Mouse (Mus musculus) embryo, embryonic 9.5 days (tissue): ENCODE results near the gene Sfxn4.
A peak's percentile ranks its signal among the peaks of the same experiment; 100 is the strongest.

Experiments
- DNase-seq: peaks from one replicate; pipeline ENCODE4 v3.0.0-alpha.2; 2017; ENCODE audit errors: extremely low spot score

The Sfxn4 gene

DNA sequence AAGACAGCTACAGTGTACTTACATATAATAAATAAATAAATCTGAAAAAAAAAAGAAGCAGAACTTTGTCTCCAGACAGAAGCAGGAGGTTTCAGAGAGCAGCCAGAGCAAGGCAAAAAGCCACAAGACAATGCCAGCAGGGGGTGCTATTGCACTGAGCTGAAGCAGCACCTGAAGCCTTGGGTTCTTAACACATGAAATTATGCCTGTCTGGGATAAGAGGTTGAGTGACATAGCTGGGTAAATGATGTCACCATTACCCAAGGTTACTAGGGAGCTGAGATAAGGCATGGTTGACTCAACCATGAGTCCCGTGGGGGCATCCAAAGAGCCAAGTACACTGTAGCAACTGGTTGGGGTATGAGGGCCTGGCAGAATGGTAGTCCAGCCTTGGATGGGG, 23.5 kb downstream of the Sfxn4 start:
- DNase-seq = peak; percentile 62

DNA sequence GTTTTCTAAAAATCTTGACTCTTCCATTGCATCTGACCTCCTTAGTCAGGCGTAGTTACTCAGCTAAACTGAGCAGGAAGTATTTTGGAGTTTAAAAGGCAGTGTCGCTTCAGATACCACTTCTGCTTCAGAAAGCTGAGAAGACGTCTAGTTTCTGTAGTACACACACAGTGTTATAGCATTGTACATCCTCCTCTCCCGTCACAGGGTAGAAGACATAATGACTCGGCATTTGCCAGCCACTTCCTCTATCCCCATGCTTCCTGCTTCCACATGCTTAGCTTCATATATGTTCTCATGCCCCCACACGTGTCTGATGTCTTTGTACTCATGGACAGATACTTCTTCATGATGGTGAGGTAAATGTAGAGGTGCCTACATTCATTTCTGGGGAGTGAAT, 42.6 kb downstream of the Sfxn4 start:
- no peak for DNase-seq

DNA sequence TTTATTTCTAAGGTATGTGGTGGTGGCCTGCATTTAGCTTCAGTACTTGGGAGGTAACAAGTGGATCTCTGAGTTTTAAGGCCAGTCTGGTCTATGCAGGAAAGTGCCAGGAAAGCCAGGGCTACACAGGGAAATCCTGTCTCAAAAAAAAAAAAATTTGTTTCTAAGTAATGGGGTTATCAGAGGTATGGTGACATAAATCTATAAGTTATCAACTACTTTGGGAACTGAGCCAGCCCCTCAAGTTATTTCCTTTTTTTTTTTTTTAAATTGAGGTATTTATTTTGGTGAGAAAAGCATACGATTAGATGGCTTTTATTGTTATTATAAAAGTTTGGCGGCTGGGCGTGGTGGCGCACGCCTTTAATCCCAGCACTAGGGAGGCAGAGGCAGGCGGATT, 48.1 kb downstream of the Sfxn4 start:
- DNase-seq = no peak

DNA sequence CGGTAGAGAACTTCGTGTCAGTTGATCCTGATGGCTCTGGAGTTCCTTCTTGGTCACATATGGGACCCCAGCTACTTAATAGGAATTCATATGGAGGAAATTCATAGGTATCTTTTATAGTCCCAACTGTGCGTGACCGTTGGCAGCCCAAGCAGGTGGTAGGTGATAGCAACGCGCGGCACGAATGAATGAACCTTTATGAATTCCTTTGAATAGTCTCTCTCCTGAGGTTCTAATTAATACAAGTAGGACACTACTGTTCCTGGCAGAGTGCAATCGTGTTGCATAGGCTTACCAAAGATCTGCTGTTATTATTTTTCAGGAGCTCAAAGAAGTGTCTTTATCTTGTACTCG, 49.3 kb downstream of the Sfxn4 start:
- no peak for DNase-seq

DNA sequence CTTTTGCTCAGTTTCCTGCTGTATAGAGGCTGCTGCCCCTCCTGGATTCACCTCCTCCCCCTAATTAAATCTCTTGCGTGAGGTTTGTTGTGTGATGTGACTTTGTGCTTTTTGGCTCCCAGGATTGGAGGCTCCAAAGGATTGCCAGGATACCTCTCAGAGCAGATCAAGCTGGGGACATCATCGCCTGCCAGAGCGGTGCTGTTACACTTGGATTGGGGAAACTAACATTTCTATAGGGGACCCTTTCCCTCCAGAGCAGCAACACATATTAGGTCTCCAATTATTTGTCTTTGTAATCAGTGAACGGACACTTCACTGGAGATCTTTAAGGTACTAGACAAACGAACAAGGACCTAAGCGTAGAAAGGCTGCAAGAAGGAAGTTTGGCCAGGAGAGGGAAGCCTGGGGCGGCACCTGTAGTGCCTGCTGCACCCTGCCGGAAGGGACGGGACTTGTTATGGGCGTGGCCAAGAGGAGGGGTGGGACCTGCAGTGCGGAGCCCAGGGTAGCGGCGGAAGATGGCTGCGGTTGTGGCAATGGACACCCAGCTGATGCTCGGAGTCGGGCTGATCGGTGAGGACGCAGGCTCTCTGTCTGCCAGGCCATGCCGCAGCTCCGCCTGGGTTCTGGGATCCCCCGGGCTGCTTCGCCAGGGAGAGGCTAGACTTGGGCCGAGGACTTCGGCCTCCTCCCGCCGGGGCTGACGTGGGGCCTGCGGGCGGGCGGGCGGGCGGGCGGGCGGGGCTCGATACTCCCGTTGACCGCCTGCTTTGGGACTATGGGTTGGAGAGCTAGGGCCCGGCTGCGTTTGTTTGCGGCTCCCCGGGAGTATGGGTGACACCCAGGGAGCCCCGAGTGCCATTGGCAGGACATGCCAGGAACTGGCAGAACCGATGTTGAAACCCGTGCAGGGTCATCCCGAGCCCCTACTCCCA, 49.9 kb downstream of the Sfxn4 start, which contains the start of gene Fam45a:
Fam45a (plus strand) TSS at position 488 of the 938 bp plus-strand sequence.
- peak; percentile 92 for DNase-seq

DNA sequence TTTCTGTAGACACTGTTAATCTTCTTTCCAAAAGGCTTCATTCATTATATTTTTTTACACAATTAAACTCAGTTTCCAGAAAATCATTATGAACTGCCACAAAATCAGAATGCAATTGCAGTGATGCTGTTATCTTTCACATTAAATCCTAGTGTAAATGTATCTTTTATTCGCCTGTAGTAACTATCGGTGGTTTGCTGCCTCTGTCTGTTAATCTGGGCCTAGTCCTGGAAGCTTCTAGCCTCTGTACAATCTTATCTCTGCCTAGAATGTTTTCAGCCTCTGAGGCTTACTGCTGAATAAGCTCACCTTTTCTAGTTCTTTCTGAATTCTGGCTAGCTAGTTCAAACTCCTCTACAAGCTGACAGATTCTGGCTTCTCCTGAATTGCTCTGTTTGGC, 51.4 kb downstream of the Sfxn4 start:
- DNase-seq = no peak

DNA sequence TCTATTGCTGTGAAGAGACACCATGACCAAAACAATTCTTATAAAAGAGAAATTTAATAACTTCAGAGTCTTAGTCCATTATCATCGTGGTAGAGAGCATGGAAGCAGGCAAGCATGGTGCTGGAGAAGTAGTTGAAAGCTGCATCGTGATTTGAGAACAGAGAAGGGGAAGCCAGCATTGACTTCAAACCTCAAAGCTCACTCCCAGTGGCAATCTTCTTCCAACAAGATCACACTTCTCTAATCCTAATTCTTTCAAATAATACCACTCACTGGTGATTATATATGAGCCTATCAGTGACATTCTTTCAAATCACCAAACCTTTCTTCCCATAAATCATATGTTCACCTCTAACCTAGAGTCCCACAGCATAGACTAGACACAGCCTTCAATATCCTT, 56.4 kb downstream of the Sfxn4 start:
- no peak for DNase-seq

DNA sequence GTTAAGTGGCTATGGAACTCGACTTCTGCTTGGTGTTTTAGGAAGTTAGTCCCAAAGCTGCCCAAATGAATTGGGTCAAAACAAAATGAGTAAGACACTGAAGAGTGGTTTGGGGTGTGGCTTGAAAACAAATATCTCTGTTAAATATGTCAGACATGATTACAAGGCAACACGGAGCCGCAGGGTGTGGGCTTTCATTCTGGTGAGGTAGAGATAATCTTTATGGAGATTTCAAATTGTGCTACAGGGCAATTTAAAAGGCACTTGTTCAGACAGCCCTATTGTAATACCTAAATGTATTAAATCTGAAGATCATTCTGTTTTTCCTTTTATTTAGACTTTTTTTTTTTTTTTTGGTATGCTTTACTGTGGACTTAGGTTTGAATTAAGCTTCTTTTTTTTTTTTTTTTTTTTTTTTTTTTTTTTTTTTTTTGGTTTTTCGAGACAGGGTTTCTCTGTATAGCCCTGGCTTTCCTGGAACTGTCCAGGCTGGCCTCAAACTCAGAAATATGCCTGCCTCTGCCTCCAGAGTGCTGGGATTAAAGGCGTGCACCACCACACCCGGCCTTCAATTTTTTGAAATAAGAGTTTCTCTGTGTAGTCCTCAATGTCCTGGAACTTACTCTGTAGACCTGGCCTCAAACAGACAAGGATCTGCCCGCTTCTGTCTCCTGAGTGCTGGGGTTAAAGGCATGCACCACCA, 61.3 kb downstream of the Sfxn4 start:
- DNase-seq = no peak

DNA sequence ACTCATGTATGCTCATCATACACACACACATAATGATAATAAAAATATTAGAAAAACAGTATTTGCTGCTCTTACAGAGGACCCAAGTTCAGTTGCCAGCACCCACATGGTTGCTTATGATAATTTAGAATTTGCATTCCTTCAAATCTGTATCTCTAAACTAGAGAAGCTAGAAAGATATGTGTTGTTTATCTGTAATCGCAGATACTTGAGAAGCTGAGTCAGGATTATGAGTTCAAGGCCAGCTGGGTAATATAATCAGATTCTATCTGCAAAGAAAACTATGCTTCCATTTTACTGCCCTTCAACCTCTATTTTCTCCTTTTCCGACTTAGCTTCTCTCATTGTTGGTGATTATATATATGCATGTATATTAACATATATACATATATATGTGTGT, 63.9 kb downstream of the Sfxn4 start:
- DNase-seq = no peak

DNA sequence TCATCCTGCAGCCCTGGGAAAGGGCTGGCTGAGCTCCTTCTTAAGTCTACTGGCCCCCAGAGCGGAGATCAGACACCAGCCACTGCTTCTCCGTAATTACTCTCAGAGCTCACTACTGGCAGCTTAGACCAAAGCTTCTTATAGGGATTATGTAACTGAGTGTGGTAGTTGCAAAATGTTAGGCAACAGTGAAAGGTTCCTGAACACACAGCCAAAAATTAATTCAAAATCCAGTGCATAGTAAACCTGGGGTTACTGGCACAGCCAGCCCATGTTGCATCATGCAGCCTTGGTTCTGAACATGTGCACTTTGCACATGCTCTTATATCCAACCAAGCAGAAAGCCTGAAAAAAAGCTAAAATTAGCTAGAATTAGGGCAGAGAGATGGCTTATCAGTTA, 66.0 kb downstream of the Sfxn4 start:
- DNase-seq = no peak

DNA sequence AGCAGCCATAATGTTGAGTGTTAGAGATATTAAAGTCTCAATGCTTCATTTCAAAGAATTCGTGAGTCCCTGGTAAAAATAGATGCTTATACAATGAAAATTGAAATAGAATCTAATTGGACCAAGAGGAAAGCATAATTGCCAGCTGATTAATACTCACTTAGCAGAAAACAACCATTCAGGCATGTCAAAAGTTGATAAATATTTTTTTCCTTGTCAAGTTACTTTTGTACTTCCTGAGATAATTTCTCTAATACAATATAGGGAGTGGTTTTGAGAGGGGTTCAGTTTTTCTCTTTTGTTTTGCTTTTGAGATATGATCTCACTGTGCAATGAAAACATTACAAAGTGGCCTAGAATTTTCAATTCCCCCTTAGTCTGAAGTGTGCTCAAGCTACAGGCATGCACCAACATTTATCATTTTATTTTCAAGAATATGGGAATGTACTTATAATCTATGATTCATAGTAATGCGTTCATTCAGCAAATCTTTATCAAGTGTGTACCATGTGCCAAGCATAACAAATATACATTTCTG, 68.0 kb downstream of the Sfxn4 start:
- DNase-seq = no peak

DNA sequence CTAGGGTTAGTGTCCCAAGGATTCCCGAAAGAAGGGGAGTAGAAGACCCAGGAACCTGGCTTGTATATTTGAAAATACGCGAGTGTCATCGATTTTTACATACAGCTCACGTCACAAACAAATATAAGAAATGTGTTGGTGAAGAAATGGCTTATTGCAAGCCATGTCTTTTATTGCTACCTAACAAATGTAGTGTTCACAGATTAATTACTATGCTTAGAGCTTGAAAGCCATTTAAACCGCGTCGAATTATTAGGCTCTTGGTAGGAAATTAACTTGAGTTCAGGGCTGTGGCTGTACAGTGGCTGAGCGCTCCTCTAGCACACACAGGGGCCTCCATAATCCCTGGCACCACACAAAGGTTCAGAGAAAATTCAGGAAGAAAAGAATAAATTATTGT, 70.1 kb downstream of the Sfxn4 start:
- no peak for DNase-seq

DNA sequence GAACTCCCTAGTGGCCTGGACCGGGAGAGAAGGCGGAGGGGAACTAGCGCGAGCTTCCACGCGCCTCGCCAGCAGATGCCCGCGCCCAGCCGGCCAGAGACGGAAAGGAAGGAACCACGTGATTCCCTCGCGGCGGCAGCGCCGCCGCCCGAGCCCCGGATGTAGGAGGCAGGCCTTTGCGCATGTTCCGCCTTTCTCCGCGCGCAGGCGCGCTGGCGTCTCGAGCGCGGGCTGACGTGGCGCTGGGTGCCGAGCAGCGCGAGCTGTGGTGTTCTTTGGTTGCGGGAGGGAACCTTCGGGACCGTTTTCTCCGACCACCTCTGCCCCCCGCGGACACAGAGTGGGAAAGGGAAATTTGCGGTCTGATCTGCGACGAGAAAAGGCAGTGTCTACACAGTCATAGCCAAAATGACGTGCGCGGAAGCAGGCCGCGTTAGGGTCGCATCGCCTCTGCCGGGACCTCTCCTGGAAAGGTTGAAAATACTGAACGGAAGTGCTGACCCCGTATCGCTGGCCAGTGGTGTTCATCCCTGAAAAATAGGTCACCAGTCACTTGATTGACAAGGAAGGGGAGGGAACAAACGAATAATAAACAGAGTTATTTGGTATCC, 70.6 kb downstream of the Sfxn4 start, which contains the start of gene Eif3a:
Eif3a (minus strand) TSS at position 108 of the 611 bp plus-strand sequence.
- peak; percentile 93 for DNase-seq

DNA sequence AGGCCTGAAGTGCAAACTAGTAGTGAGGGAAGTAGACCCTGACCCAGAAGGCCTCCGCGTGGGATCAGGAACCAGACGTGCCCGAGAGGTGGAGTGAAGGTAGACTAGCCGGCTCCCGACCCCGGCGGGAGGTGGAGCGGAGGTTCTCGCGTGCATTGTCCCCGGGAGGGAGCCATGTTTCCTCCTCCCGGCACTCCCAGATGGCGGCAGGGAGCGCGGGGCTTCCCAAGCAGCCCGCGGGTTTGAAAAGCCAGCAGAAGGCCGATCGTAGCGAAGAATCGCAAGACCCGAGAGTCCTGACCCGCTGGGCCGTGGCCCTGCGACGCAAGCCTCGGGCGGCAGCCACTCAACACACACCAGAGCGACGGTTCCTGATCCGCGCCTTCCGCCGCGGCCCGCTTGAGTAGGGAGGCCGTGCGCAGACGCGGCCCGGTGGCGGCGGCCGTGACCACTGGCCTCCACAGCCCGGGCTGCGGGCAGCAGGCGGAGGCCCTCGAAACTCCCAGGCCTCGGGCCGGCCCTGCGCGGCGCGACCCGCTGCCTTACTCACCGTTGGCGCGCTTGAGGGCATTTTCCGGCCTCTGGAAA, 71.3 kb downstream of the Sfxn4 start:
- DNase-seq = peak; percentile 70

DNA sequence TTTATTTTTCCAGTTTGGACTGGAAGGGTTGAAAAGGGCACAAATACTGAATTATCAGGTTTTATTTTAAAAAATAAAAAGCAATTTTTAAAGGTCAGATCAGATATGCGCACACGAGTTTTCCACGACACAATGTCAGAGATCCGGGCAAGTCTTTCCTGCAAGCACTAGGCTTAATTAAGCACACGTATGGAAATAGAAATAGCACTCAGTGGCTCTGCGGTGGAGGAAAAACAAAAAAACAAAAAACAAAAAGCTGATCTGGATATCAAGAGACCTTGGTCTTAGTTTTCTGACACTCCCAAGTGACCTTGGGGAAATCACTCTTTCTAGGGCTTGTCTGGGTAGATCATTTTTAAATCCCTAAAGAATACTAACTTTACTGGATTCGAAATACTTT, 71.8 kb downstream of the Sfxn4 start:
- DNase-seq = no peak

DNA sequence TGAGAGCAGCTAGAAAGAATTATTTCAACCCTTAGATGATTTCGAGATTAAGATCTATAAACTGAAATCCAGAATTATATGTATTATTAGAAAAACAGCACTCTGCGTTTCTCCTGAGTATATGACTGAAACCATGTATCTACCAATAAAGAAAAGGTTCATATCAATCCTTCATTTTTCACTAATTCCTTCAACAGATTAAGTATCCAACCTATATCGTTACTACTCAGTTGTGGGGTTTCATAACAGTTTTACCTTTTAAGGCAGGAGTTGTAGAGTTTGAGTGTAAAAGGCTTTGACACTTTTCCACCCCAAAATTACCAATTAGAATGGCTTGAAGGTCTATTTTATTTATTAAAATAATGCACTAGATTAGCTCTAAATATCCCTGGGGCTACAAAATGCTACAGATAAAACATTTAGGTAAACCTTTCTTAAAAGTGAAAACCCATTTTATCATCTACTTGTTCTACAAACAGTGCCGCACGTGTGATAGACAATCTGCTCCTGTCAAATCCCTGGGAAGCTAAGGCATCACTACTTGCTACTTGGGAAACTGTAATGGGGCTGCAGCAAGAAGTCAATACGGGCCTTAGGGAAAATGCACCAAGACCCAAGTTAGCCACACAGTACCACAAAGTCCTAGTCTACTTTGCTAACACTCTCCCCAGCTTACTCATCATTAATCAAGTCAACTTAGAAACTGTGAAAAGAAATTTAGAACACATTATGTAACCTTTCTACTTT, 72.9 kb downstream of the Sfxn4 start:
- no peak for DNase-seq

DNA sequence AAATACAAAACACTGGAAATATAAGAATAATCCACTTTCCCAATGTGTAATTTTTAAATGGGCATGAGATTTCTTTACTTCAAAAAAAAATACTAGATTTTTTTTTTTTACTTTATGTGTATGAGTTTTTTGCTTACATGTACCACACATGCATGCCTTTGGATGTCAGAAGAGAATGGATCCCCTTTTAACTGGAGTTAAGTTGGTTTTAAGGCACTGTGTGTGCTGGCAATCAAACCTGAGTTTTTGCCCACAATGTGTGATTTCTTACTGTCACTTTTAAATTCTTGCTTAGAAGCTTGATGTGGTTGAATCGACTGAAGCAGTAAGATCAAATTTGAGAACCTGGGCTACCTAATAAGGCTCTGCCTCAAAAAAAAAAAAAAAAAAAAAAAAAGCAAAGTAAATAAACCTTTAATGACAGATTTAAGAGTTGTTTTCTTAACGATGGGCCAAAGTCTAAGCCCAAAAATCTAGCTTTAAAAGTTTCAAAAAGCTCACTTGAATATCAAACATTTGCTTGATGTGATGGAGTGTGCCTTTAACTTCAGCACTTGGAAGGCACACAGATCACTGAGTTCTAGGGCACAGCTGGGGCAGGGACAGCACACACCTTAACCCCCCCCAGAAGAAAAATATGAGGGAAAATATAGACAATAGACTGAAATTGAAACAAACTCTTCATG, 73.7 kb downstream of the Sfxn4 start:
- DNase-seq = no peak
